Mouse (Mus musculus) left cerebral cortex, adult 11 months (tissue): Measurements from ENCODE around the gene Ppm1n.
A peak's percentile ranks its signal among the peaks of the same experiment; 100 is the strongest.

Experiments
- DNase-seq: peaks from one replicate; pipeline ENCODE4 v3.0.0; 2022; ENCODE audit warnings: low spot score

Gene Ppm1n

GRCm38 (mm10) chr7:19307739-19308453, 28.0 kb upstream of the Ppm1n start:
- peak; percentile 77 for DNase-seq

- DNase-seq: no peak
Observed at GRCm38 (mm10) chr7:19306819-19307738, 27.2 kb upstream of the Ppm1n start.

DNA sequence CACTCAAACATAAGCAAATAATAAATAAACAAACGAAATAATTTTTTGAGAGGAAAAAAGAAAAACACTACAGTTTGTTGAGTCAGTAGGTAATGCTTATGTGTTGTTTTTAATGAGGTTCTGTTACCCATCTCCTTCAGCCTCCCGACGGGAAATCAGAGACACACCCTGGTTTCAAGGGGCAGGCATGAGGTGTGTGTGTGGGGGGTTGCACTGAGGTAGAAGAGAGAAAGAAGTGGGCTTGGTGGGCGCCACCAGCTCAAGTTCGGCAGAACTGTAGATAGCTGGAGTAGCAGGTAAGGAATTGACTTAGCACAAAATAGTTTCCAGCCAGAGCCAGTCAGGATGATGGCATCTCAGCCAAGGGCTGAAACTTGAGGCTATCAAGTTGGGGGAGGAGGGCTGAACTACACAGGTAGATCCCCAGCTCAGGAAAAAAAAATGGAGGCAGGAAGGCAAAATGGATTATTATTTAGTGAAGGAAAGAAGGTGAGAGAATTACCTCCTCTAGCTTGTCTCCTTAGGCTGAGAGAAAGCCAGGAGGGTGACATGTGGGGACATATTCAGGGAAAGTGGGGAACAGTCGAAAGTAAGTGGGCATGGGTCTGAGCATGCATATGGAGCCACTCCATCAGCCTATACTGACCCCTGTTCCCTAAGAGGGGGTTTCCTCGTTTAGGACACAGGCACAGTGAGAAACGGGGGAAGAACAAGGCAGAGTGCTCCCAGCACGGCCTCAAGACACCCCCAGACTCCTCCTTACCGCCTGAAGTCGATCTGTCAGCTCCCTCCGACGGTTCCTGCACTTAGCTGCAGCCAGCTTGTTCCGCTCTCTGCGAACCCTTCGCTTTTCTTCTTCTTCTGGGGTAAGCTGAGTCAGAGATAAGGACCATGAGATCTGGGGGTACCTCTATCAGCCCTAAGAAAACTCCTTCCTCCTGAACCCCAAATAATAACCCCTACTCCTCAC, 26.2 kb upstream of the Ppm1n start:
- DNase-seq: no peak

GRCm38 (mm10) chr7:19305413-19305735, 25.5 kb upstream of the Ppm1n start:
- no peak for DNase-seq

GRCm38 (mm10) chr7:19304501-19305412, 24.9 kb upstream of the Ppm1n start:
- no peak for DNase-seq

DNA sequence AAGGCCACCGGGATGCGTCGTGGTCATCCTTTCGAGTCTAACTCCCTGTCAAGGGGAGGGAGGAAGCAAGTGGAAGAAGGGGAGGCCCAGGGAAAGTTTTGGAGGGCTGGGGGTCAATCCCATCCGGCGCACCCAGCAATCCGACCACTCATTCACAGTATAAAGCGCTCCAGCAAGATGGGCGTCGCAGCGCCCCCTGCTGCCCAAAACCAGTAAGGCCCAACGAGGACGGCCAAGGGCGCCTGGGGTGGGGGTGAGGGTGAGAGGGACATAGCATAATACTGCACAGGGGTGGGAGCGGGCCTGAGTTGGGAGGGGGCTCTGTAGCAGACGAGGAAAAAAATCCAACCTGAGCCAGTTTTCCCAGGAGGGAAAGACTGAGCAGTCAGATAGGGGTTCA, 23.9 kb upstream of the Ppm1n start:
- DNase-seq: no peak

- no peak for DNase-seq
Observed at GRCm38 (mm10) chr7:19303046-19303305, 23.1 kb upstream of the Ppm1n start.

GRCm38 (mm10) chr7:19302264-19303045, 22.6 kb upstream of the Ppm1n start:
- no peak for DNase-seq

DNA sequence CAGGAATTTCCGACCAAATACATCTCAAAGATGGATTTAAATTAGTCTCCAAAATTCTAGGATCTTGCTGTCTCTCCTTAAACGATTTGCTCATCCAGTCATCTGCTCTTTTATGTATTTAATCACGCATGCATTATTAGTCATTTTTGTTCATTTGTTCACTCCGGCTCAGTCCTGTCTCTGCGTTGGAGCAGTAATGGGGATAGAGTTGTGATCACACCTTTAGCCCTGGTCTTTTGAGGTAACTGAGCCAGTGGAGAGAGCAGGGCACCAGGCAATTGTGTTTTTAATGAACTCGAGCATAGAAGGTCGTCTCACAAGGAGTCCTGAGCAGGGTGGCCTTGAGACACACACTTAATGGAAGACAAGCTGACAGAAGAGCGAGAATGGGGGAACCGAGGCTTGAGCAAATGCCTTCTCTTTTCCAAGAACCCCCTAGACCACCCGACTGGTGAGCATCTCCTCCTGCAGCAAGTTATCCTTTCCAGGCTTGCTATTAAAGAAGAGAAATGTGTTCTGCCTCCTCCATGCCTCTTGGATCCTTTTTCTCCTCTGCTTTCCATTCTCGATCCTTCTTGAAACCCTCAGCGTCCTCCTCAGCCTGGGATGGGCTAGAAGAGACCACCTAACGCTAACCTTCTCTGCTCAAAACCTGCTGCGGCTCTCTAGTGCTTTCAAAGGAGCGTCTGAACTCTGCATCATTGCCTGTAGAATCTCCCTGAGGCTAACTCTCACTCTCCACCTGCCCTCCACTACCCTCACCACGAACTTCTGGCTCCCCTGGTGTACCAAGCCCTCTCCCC, 21.8 kb upstream of the Ppm1n start:
- no peak for DNase-seq

- no peak for DNase-seq
Observed at GRCm38 (mm10) chr7:19300501-19301421, 20.9 kb upstream of the Ppm1n start.

DNA sequence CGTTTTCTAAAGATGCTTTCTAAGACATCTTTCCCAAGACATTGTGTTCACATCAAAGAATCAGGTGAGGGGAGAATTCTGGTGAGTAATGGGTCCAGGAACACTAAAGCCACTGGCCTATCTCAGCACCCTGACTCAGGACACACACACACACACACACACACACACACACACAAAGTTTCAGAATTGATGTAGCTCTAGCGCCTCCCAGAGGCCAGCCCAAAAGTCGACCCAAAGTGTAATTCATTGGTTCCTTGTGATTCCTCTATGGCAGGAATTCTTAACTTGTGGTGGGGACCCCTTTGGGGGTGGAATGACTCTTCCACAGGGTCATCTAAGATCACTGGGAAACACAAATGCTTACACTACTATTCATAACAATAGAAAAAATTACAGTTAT, 19.3 kb upstream of the Ppm1n start:
- DNase-seq: no peak

- DNase-seq: no peak
Observed at GRCm38 (mm10) chr7:19297794-19298193, 17.9 kb upstream of the Ppm1n start.

DNA sequence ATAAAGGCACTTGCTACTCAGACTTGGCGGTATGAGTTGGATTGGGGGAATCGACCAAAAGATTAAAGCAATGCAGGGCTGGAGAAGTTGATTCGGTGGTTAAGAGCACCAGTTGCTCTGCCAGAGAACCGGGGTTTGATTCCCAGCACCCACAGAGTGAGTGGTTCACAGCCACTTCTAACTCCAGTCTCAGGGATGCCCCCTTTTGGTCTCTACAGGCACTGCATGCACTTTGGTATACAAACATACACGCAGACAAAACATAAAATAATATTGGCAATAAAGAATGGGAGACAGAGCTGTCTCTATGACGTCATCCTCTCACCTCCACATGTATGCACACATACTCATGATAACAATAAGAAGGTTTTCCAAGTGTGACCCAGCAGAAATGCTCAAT, 17.2 kb upstream of the Ppm1n start:
- DNase-seq: no peak

DNA sequence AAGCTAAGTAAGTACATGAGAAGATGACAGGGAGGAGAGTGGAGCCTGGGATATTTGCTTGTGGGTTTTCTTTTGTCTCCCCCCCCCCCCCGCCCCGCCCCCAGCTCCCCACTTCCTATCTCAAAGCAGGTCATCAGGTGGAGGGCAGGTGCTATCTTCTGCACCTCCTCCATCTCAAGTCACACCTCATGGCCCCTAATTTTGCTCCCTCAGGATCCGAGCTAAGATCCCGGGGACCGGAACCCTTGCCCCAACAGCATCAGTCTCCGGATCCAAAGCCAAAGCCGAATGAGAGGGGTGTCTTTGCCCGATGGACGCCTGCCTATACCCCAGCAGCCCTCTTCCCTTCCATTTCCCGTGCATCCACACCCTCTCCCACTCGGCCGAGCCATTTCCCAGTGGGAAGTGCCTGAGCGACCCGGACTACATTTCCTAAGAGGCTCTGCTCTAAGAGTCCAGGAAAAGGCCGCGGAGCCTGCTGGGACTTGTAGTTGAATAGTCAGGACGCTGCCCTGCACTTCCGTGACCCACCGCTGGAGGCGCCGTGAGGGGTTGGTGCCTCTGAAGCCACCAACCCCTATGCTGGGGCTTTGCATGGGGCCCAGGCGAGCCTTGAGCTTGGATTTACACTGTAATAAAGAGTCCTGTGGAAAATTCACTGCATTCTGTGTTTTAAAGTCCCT, 15.8 kb upstream of the Ppm1n start:
- peak; percentile 92 for DNase-seq

GRCm38 (mm10) chr7:19290969-19291596, 11.2 kb upstream of the Ppm1n start:
- no peak for DNase-seq

- no peak for DNase-seq
Observed at GRCm38 (mm10) chr7:19284763-19285162, 4.9 kb upstream of the Ppm1n start.

- DNase-seq: no peak
Observed at GRCm38 (mm10) chr7:19283406-19283804, 3.5 kb upstream of the Ppm1n start.
